Mouse (Mus musculus) myocyte (in vitro differentiated cells): Measurements from ENCODE around the gene Adcyap1r1.

Experiments
- CEBPB ChIP-seq: IDR thresholded peaks from 2 replicates; pipeline ENCODE4 v1.6.1; 2011; ENCODE audit warnings: mild to moderate bottlenecking, moderate library complexity; ENCODE audit not compliant: poor library complexity, insufficient read depth, severe bottlenecking
- E2F4 ChIP-seq: IDR thresholded peaks from one replicate; pipeline ENCODE4 v1.6.1; 2011; ENCODE audit warnings: mild to moderate bottlenecking, control low read depth, moderate library complexity; ENCODE audit not compliant: insufficient read depth
- MAX ChIP-seq: IDR thresholded peaks from one replicate; pipeline ENCODE4 v1.6.1; 2011; ENCODE audit warnings: low read depth, mild to moderate bottlenecking, control low read depth
- POLR2A ChIP-seq: IDR thresholded peaks from one replicate; pipeline ENCODE4 v1.6.1; 2011; ENCODE audit warnings: low read depth, mild to moderate bottlenecking, control low read depth, moderate library complexity; ENCODE audit not compliant: insufficient read length
- POLR2AphosphoS2 ChIP-seq: IDR thresholded peaks from one replicate; pipeline ENCODE4 v1.6.1; 2011; ENCODE audit warnings: low read depth, control low read depth; ENCODE audit not compliant: insufficient read length
- REST ChIP-seq: IDR thresholded peaks from one replicate; pipeline ENCODE4 v1.6.1; 2011; ENCODE audit warnings: mild to moderate bottlenecking, control low read depth, moderate library complexity; ENCODE audit not compliant: insufficient read depth, insufficient read length
- TCF12 ChIP-seq: IDR thresholded peaks from one replicate; pipeline ENCODE4 v1.6.1; 2011; ENCODE audit warnings: mild to moderate bottlenecking, control low read depth; ENCODE audit not compliant: poor library complexity, insufficient read depth, severe bottlenecking
- USF1 ChIP-seq: IDR thresholded peaks from one replicate; pipeline ENCODE4 v1.6.1; 2011; ENCODE audit warnings: low read depth, mild to moderate bottlenecking, control low read depth, moderate library complexity

- TF ChIP-seq E2F4 (no peak), POLR2A (no peak), USF1 (no peak), REST (no peak), TCF12 (no peak), MAX (no peak), POLR2AphosphoS2 (no peak), CEBPB (no peak)
These were observed 67.9 kb downstream of the Adcyap1r1 start for GRCm38 (mm10) chr6:55519605-55520201.
